Mouse (Mus musculus) c-Kit-negative CD71-positive TER-119-positive erythroid progenitor cells, embryonic 14.5 days (primary cell): ENCODE results near the gene Mrtfb.

ENCODE experiments used
- DNase-seq: peaks from one replicate; pipeline ENCODE4 v3.0.0-alpha.2; 2013; ENCODE audit warnings: low read depth, low spot score

Gene Mrtfb

GRCm38 (mm10) chr16:13255855-13256635 lies at the start of gene Mrtfb:
Gene Mrtfb, plus strand, starts transcription at chr16:13256481.
- peak; percentile 58 for DNase-seq

GRCm38 (mm10) chr16:13207649-13208048 lies 48.6 kb upstream of the Mrtfb start:
- DNase-seq = no peak

GRCm38 (mm10) chr16:13208087-13208486 lies 48.2 kb upstream of the Mrtfb start:
- no peak for DNase-seq

GRCm38 (mm10) chr16:13212781-13213180 lies 43.5 kb upstream of the Mrtfb start:
- DNase-seq = no peak

GRCm38 (mm10) chr16:13216116-13216952 lies 39.9 kb upstream of the Mrtfb start:
- no peak for DNase-seq

GRCm38 (mm10) chr16:13217951-13218350 lies 38.3 kb upstream of the Mrtfb start:
- DNase-seq = no peak

GRCm38 (mm10) chr16:13221475-13221874 lies 34.8 kb upstream of the Mrtfb start:
- DNase-seq = no peak

GRCm38 (mm10) chr16:13232043-13232442 lies 24.2 kb upstream of the Mrtfb start:
- no peak for DNase-seq

GRCm38 (mm10) chr16:13232912-13233802 lies 23.1 kb upstream of the Mrtfb start:
- no peak for DNase-seq

- DNase-seq = no peak
These were observed 17.2 kb upstream of the Mrtfb start for GRCm38 (mm10) chr16:13239039-13239438.

- no peak for DNase-seq
These were observed 16.7 kb upstream of the Mrtfb start for GRCm38 (mm10) chr16:13239544-13239943.

- no peak for DNase-seq
These were observed 16.0 kb upstream of the Mrtfb start for GRCm38 (mm10) chr16:13240326-13240725.

- DNase-seq = no peak
These were observed 10.6 kb upstream of the Mrtfb start for GRCm38 (mm10) chr16:13245658-13246057.

GRCm38 (mm10) chr16:13246855-13247254 lies 9.4 kb upstream of the Mrtfb start:
- DNase-seq = no peak

GRCm38 (mm10) chr16:13250061-13250460 lies 6.2 kb upstream of the Mrtfb start:
- no peak for DNase-seq

GRCm38 (mm10) chr16:13256667-13257527 lies 616 bp downstream of the Mrtfb start:
- DNase-seq = no peak

GRCm38 (mm10) chr16:13257528-13257835 lies 1.2 kb downstream of the Mrtfb start:
- DNase-seq = no peak

GRCm38 (mm10) chr16:13259026-13259425 lies 2.7 kb downstream of the Mrtfb start:
- no peak for DNase-seq

GRCm38 (mm10) chr16:13266312-13266711 lies 10.0 kb downstream of the Mrtfb start:
- DNase-seq = no peak

- DNase-seq = no peak
These were observed 11.1 kb downstream of the Mrtfb start for GRCm38 (mm10) chr16:13267350-13267904.

GRCm38 (mm10) chr16:13269426-13269825 lies 13.1 kb downstream of the Mrtfb start:
- DNase-seq = no peak
